Mouse (Mus musculus) spleen, postnatal 10 days (tissue): ENCODE results near the gene Mettl16.
A peak's percentile ranks its signal among the peaks of the same experiment; 100 is the strongest.

Source experiments
- DNase-seq, 2 experiments: peaks; one replicate each; pipeline ENCODE4 v3.0.0; 2021 to 2022; ENCODE audit warnings: low spot score in 2 of 2

The Mettl16 gene

GRCm38 (mm10) chr11:74770595-74771207, at the start of gene Mettl16:
Gene Mettl16 (plus strand): TSS chr11:74770830.
- DNase-seq, result peak; percentile 85 to 94

GRCm38 (mm10) chr11:74721141-74721540, 49.5 kb upstream of the Mettl16 start:
- no peak for DNase-seq

- DNase-seq, result peak in 1 of 2 experiments; percentile 19
These were observed 48.7 kb upstream of the Mettl16 start for GRCm38 (mm10) chr11:74721971-74722370.

GRCm38 (mm10) chr11:74723357-74724234, 47.0 kb upstream of the Mettl16 start:
- peak; percentile 88 to 92 for DNase-seq

- DNase-seq, result peak; percentile 95 to 98
These were observed 46.3 kb upstream of the Mettl16 start, which contains the start of gene Pafah1b1 for GRCm38 (mm10) chr11:74724235-74724791. Gene Pafah1b1 (minus strand): TSS chr11:74724670.

GRCm38 (mm10) chr11:74725181-74725580, 45.4 kb upstream of the Mettl16 start:
- no peak for DNase-seq

- DNase-seq, result no peak
These were observed 35.7 kb upstream of the Mettl16 start for GRCm38 (mm10) chr11:74734917-74735316.

- no peak for DNase-seq
These were observed 32.8 kb upstream of the Mettl16 start for GRCm38 (mm10) chr11:74737861-74738260.

- DNase-seq, result no peak
These were observed 22.6 kb upstream of the Mettl16 start for GRCm38 (mm10) chr11:74748022-74748421.

- no peak for DNase-seq
These were observed 21.4 kb upstream of the Mettl16 start for GRCm38 (mm10) chr11:74749241-74749640.

- no peak for DNase-seq
These were observed 19.8 kb upstream of the Mettl16 start for GRCm38 (mm10) chr11:74750662-74751351.

- no peak for DNase-seq
These were observed 19.1 kb upstream of the Mettl16 start for GRCm38 (mm10) chr11:74751352-74752066.

- DNase-seq, result no peak
These were observed 14.0 kb upstream of the Mettl16 start for GRCm38 (mm10) chr11:74756631-74757030.

GRCm38 (mm10) chr11:74761011-74761705, 9.5 kb upstream of the Mettl16 start:
- no peak for DNase-seq

GRCm38 (mm10) chr11:74763960-74764625, 6.5 kb upstream of the Mettl16 start:
- DNase-seq, result no peak

- DNase-seq, result no peak
These were observed 3.2 kb upstream of the Mettl16 start for GRCm38 (mm10) chr11:74767469-74767868.

- DNase-seq, result peak; percentile 40 to 73
These were observed 2.6 kb upstream of the Mettl16 start for GRCm38 (mm10) chr11:74768045-74768444.

- no peak for DNase-seq
These were observed 593 bp upstream of the Mettl16 start for GRCm38 (mm10) chr11:74770037-74770436.

GRCm38 (mm10) chr11:74771234-74771633, 604 bp downstream of the Mettl16 start:
- DNase-seq, result peak in 1 of 2 experiments; percentile 35

- no peak for DNase-seq
These were observed 1.0 kb downstream of the Mettl16 start for GRCm38 (mm10) chr11:74771650-74772049.
